Mouse (Mus musculus) heart, embryonic 15.5 days (tissue): ENCODE results near the gene Tlr6. TPM values are rescaled to one million over a fixed set of nuclear protein-coding genes. Genes with fewer than 3 reads are reported as not detected.

Experiments used
- ATAC-seq: fragments of 200-750 bp; cut with Nextera tagmentation; replicated peaks from 2 replicates; pipeline ENCODE4 v1.8.0; 2017; ENCODE audit warnings: low read depth, moderate TSS enrichment; ENCODE audit not compliant: insufficient number of reproducible peaks, insufficient read depth, low FRiP score
- H3K27ac ChIP-seq: fragments of 300-500 bp; sonication (generic); 2 replicates; pipeline ENCODE4 v1.5.1; 2015; ENCODE audit warnings: mild to moderate bottlenecking, inconsistent platforms
- H3K27me3 ChIP-seq: fragments of 300-500 bp; sonication (generic); 2 replicates; pipeline ENCODE4 v1.6.1; 2015; ENCODE audit warnings: inconsistent platforms
- H3K36me3 ChIP-seq: fragments of 300-500 bp; sonication (generic); 2 replicates; pipeline ENCODE4 v1.6.1; 2015; ENCODE audit warnings: mild to moderate bottlenecking, inconsistent platforms
- H3K4me1 ChIP-seq: fragments of 300-500 bp; sonication (generic); replicated peaks from 2 replicates; pipeline ENCODE4 v1.6.1; 2015; ENCODE audit warnings: inconsistent platforms
- H3K4me2 ChIP-seq: fragments of 300-500 bp; sonication (generic); 2 replicates; pipeline ENCODE4 v1.6.1; 2015; ENCODE audit warnings: inconsistent platforms, mild to moderate bottlenecking, moderate library complexity
- H3K4me3 ChIP-seq: fragments of 300-500 bp; sonication (generic); 2 replicates; pipeline ENCODE4 v1.5.1; 2015; ENCODE audit warnings: mild to moderate bottlenecking, inconsistent platforms
- H3K9ac ChIP-seq: fragments of 300-500 bp; sonication (generic); 2 replicates; pipeline ENCODE4 v1.6.1; 2015; ENCODE audit warnings: mild to moderate bottlenecking, inconsistent platforms
- H3K9me3 ChIP-seq: fragments of 300-500 bp; sonication (generic); replicated peaks from 2 replicates; pipeline ENCODE4 v1.6.1; 2016; ENCODE audit warnings: inconsistent platforms
- WGBS: fragments of 180-500 bp; shearing (Covaris S2); methylation state at CpG from one replicate; pipeline ENCODE4 v1.1.7; 2015; ENCODE audit warnings: mixed read lengths; 5-methylcytosine and 5-hydroxymethylcytosine counted together
- microRNA counts: library from miRNA; unstranded; fragments of <30 nt; microRNA quantifications from one replicate; lab custom pipeline; 2016
- microRNA-seq: library from miRNA; unstranded; fragments of <30 nt; microRNA quantifications from one replicate; pipeline ENCODE4, GENCODE M21; 2016
- polyA plus RNA-seq: library from polyadenylated mRNA; unstranded; fragments of >200 nt; fragmentation: Nextera tagmentation; extraction: Ambion mirVana; gene quantifications from 2 replicates; pipeline ENCODE4 v1.2.1, GENCODE M21; 2015

Tlr6 gene
- polyA plus RNA-seq, 1 experiment from 2014 or later: 0.68 TPM

DNA sequence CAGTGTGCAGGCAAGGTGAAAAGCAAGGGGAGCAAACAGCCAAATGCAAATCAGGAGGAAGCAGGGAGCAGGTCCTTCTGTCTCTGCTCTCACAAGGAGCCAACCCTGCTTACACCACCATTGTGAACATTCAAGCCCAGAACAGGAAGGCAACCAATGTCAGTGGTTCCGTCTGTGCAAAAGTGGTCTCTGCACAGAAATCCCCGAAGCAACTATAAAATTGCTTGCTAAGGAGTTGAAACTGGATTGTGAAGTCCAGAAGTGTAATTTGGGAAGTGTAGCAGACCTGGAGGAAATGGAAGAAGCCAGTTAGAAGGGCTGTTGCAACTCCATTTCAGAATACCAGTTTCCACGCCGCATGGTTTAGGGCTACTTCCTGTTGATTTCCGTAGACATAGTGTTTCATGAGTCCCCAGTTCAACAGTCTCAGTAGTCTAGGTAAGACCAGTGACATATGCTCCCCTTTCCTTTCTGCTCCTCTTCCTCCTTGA lies 37.0 kb downstream of the Tlr6 start:
- Histone ChIP-seq H3K27ac (no peak overlapping the region), H3K27me3 (no peaks in the 10 kb centered on the region), H3K9ac (no peak overlapping the region), H3K36me3 (no peaks in the 10 kb centered on the region), H3K4me2 (no peak overlapping the region), H3K9me3 (no peaks in the 10 kb centered on the region), H3K4me1 (0 out of 2 replicates have a peak, but pooled peaks cover 3% of the 10 kb centered on the region), H3K4me3 (no peak overlapping the region)
- WGBS: 87% methylated on average over 5 of the region's 5 CpGs
- ATAC-seq: no peak

DNA sequence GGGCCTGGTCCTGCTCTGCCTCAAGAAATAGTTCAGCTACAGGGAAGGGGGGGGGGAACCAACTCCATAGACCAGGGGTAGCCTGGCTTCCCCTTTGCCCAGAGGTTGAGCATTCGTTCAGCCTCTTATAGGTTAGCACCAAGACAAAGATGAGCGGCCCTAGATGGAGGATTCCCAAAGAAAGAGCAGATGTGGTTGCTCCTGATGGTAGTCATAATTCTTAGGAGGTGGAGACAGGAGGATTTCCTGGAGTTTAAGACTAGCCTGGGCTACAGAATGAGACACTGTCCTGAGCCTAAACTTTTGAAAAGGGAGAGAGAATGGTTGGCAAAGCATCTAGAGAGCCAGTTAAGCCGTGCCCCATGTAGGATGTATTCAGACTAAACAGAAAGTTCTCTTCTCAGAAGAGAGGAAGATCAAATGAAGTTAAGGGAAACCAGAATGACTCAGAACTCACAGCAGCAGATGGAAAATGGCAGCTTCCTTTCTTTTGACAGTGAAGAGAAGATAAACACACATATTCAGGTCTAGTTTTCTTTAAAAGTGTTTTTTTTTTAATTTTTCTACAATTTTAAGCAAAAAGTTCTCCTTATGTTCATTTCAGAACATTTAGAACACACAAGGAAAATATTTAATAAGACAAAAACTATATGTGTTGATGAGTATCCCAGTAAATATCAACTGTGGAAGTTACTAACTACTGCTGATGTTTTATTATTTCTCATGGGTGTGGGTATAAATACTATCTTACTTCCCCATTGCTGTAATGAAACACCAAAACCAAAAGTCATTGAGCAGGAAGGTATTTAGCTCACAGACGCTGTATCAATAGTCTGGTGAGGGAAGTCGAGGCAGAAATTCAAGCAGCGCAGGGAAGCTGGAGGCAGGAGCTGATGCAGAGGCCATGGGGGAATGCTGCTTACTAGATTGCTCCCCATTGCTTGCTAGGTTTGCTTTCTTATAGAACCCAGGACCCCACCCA lies 41.0 kb downstream of the Tlr6 start:
- Histone ChIP-seq H3K9me3 (no peaks in the 10 kb centered on the region), H3K27me3 (no peaks in the 10 kb centered on the region), H3K27ac (no peak overlapping the region), H3K9ac (no peak overlapping the region), H3K4me3 (no peak overlapping the region), H3K4me2 (no peak overlapping the region), H3K36me3 (no peaks in the 10 kb centered on the region), H3K4me1 (no peaks in the 10 kb centered on the region)
- ATAC-seq: no peak
- 86% methylated on average over 6 of the region's 6 CpGs for WGBS

DNA sequence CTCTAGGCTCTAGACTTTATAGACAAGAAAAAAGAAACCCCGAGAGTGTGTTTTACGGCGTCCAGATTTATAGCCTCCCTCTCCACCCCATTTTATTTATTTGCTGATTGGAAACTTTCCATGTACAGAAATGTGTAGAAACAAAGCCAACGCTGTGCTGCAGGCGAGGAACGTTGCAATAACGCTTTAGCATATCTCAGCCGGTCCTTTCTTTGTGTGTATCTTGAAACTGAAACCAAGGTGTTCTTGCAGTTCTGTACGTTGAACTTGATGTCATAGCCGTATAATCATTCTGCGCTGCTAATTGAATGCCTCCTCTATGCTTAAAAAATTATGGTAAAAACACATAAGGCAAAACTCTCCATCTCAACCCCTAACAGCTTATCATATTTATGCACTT lies 42.2 kb downstream of the Tlr6 start:
- no peaks in the 10 kb centered on the region for H3K27me3 ChIP-seq
- no peak overlapping the region for H3K4me2 ChIP-seq
- no peaks in the 10 kb centered on the region for H3K4me1 ChIP-seq
- no peak overlapping the region for H3K27ac ChIP-seq
- H3K9ac ChIP-seq: no peak overlapping the region
- no peak overlapping the region for H3K4me3 ChIP-seq
- no peaks in the 10 kb centered on the region for H3K36me3 ChIP-seq
- no peak for ATAC-seq
- 94% methylated on average over 11 of the region's 11 CpGs for WGBS
- H3K9me3 ChIP-seq: no peaks in the 10 kb centered on the region

DNA sequence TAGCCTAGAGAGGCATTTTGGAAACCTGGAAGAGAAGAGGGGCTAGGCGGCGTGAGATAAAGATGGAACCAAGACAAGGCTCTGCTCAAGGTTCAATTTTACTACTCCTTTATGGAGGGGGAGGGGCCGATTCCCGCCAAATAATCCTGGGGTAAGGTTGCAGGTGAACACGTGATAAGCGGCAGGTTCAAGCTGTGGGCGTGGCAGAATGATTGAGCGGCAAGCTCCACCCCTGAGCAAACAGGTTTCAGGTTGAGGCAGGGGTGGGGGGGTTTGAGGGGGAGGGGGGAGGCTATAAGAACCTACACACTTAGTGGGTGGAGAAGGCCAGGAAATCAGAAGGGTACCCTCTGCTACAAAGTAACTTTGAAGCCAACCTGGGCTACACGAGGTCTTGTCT lies 42.7 kb downstream of the Tlr6 start:
- Histone ChIP-seq H3K27ac (no peak overlapping the region), H3K4me3 (no peak overlapping the region), H3K4me1 (no peaks in the 10 kb centered on the region), H3K4me2 (no peak overlapping the region), H3K9ac (no peak overlapping the region), H3K27me3 (no peaks in the 10 kb centered on the region), H3K9me3 (no peaks in the 10 kb centered on the region), H3K36me3 (no peaks in the 10 kb centered on the region)
- ATAC-seq: no peak
- 92% methylated on average over 9 of the region's 9 CpGs for WGBS

DNA sequence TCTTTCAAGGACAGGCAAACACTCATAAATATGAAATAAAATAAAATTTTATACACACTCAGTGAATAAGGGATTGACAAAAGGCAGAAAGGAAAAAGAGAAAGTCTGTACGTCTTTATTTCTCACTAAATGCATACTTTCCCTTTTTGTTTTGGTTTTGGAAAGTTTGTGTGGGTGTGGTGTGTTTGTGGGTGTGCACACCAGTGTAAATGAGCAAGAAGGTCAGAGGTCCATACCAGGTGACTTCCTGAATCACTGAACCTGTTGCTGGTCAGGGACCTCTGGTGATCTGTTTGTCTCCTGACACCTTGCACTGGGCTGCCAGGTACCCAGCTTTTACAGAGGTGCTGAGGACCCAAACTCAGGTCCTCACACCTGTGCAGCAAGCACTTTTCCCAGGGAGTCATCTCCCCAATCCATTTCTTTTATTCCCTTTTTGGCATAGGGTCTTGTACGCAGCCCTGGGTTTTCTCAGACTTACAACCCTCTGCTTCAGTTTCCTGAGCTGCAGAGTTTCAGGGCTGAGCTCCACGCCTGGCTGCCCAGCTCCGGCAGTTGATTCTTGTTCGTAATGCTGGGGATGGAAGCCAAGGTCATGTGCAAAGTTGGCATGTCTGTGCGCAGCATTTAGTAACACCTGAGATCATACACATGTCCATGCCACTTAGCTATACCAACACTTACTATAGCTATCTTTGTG lies 51.2 kb downstream of the Tlr6 start:
- Histone ChIP-seq H3K9me3 (no peaks in the 10 kb centered on the region), H3K4me3 (no peak overlapping the region), H3K9ac (no peak overlapping the region), H3K36me3 (no peaks in the 10 kb centered on the region), H3K4me1 (no peaks in the 10 kb centered on the region), H3K4me2 (no peak overlapping the region), H3K27ac (no peak overlapping the region), H3K27me3 (no peaks in the 10 kb centered on the region)
- 71% methylated on average over 6 of the region's 6 CpGs for WGBS
- ATAC-seq: no peak

DNA sequence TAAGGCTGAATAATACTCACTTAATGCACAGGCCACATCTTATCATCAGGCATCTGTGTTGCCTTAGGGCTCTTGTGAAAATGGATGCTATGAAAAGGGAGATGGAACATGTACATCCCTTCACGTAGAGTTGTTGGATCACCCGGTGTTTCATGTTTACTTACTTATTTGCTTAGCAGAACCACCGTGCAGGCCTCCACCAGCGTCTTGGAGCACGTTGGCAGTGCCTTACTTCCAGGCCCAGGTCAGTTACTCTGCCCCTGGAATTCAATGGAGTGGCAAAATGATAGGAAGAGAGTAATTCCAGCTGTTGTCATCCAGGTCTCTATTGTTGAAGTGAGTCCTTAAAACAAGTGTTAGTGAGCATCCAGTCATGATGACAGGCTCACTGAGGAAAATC lies 52.0 kb downstream of the Tlr6 start:
- Histone ChIP-seq H3K9ac (no peak overlapping the region), H3K27ac (no peak overlapping the region), H3K27me3 (no peaks in the 10 kb centered on the region), H3K36me3 (no peaks in the 10 kb centered on the region), H3K9me3 (no peaks in the 10 kb centered on the region), H3K4me1 (no peaks in the 10 kb centered on the region), H3K4me3 (no peak overlapping the region), H3K4me2 (no peak overlapping the region)
- no peak for ATAC-seq
- 89% methylated on average over 5 of the region's 5 CpGs for WGBS

DNA sequence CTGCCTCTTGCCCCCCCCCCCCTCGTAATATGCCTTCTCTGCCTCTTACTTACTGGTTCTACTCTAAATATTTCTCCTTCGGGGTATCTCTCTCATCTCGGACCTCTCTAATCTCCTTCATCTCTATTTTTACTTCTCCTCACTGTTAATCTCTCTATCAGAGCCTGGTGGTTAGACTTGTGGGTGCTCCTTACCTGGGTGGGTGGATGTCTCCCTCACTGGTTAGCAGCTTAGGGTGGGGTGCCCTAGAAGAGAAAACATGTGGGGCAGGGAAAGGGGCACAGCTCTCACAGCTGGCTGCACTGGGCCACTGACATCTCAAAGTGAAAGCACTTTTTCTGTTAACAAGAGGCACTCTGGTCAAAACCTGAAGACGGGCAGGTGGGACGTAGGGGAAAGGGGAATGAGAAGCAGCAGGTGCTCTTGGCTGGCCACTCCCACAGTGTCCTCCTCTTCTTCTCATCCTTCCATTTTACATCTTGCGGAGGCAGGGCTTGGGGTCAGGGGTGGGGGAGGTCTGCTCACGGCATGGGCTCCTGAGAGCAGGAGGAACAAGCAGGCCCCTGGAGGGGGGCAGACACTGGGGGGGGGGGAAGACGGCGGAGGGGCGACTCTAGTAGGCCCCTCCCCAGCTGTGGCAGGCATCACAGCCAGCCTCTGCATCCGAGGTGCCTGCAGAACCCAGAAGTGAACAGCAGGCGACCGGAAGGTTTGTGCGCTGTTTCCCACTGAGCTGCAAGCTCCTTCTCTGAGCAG lies 54.2 kb downstream of the Tlr6 start:
- peak overlapping the region; percentile 27; the same call in 1 of the 2 replicates for H3K4me2 ChIP-seq
- no peaks in the 10 kb centered on the region for H3K36me3 ChIP-seq
- no peaks in the 10 kb centered on the region for H3K27me3 ChIP-seq
- no peak overlapping the region for H3K9ac ChIP-seq
- ATAC-seq: no peak
- no peaks in the 10 kb centered on the region for H3K9me3 ChIP-seq
- WGBS: 58% methylated on average over 14 of the region's 14 CpGs
- no peak overlapping the region for H3K4me3 ChIP-seq
- no peaks in the 10 kb centered on the region for H3K4me1 ChIP-seq
- H3K27ac ChIP-seq: no peak overlapping the region

MicroRNAs within 50 kb of the gene (microRNA counts, 519-probe panel; counts per million panel counts)
- 2,797 counts per million, percentile 67 among the panel's probes with 10 or more counts for microRNA mmu-miR-574-3p (lab: Ali Mortazavi, UCI)
- microRNA mmu-miR-574-5p (lab: Ali Mortazavi, UCI): 2,200 counts per million, percentile 32 among the panel's probes with 10 or more counts

Small RNA genes within 50 kb of the gene (microRNA-seq; reads per million reads assigned to microRNA genes)
- 161 reads per million, percentile 57 among the genes with 10 or more reads in this experiment for gene Mir574

Other genes with a start within 250 kb of the Tlr6 start
- 44.3 and 53.3 TPM in 2 replicates for gene Klf3, start 156.7 kb downstream of the Tlr6 start, polyA plus RNA-seq
- 0.48 and 0.82 TPM in 2 replicates for gene Tlr1, start 26.5 kb downstream of the Tlr6 start, polyA plus RNA-seq
- gene Fam114a1, start 10.0 kb upstream of the Tlr6 start, polyA plus RNA-seq: 38.2 and 44.2 TPM in 2 replicates
- 0.44 TPM in 1 of 2 replicates, not detected in the other for gene Tmem156, start 132.0 kb upstream of the Tlr6 start, polyA plus RNA-seq
- gene Klhl5, start 147.4 kb upstream of the Tlr6 start, polyA plus RNA-seq: 11.9 and 13.8 TPM in 2 replicates
- gene Wdr19, start 239.6 kb upstream of the Tlr6 start, polyA plus RNA-seq: 5.0 and 5.8 TPM in 2 replicates